Mouse (Mus musculus) forebrain, embryonic 12.5 days (tissue): ENCODE data around the gene Sh3bp2. TPM values are rescaled to one million over a fixed set of nuclear protein-coding genes. Genes with fewer than 3 reads are reported as not detected.

Source experiments
- ATAC-seq: fragments of 200-750 bp; cut with Nextera tagmentation; 2 replicates; pipeline ENCODE4 v1.8.0; 2017; ENCODE audit warnings: moderate TSS enrichment; ENCODE audit not compliant: low FRiP score
- H3K27ac ChIP-seq: fragments of 300-500 bp; sonication (generic); 2 replicates; pipeline ENCODE4 v1.5.1; 2016; ENCODE audit warnings: mild to moderate bottlenecking
- H3K27me3 ChIP-seq: fragments of 300-500 bp; sonication (generic); 2 replicates; pipeline ENCODE4 v1.6.1; 2016; ENCODE audit warnings: mild to moderate bottlenecking
- H3K36me3 ChIP-seq: fragments of 300-500 bp; sonication (generic); replicated peaks from 2 replicates; pipeline ENCODE4 v1.6.1; 2016; ENCODE audit warnings: mild to moderate bottlenecking
- H3K4me1 ChIP-seq: fragments of 300-500 bp; sonication (generic); 2 replicates; pipeline ENCODE4 v1.6.1; 2016
- H3K4me2 ChIP-seq: fragments of 300-500 bp; sonication (generic); 2 replicates; pipeline ENCODE4 v1.6.1; 2016; ENCODE audit warnings: mild to moderate bottlenecking, moderate library complexity
- H3K4me3 ChIP-seq: fragments of 300-500 bp; sonication (generic); replicated peaks from 2 replicates; pipeline ENCODE4 v1.5.1; 2016; ENCODE audit warnings: mild to moderate bottlenecking
- H3K9ac ChIP-seq: fragments of 300-500 bp; sonication (generic); 2 replicates; pipeline ENCODE4 v1.6.1; 2016; ENCODE audit warnings: mild to moderate bottlenecking
- H3K9me3 ChIP-seq: fragments of 300-500 bp; sonication (generic); 2 replicates; pipeline ENCODE4 v1.6.1; 2016
- WGBS: fragments of 180-500 bp; shearing (Covaris S2); methylation state at CpG from one replicate; pipeline ENCODE4 v1.1.7; 2016; 5-methylcytosine and 5-hydroxymethylcytosine counted together
- polyA plus RNA-seq: library from polyadenylated mRNA; unstranded; fragments of >200 nt; fragmentation: Nextera tagmentation; extraction: Ambion mirVana; gene quantifications from 2 replicates; pipeline ENCODE4 v1.2.1, GENCODE M21; 2016

The Sh3bp2 gene
- 18.5 and 20.1 TPM in 2 replicates for polyA plus RNA-seq

DNA sequence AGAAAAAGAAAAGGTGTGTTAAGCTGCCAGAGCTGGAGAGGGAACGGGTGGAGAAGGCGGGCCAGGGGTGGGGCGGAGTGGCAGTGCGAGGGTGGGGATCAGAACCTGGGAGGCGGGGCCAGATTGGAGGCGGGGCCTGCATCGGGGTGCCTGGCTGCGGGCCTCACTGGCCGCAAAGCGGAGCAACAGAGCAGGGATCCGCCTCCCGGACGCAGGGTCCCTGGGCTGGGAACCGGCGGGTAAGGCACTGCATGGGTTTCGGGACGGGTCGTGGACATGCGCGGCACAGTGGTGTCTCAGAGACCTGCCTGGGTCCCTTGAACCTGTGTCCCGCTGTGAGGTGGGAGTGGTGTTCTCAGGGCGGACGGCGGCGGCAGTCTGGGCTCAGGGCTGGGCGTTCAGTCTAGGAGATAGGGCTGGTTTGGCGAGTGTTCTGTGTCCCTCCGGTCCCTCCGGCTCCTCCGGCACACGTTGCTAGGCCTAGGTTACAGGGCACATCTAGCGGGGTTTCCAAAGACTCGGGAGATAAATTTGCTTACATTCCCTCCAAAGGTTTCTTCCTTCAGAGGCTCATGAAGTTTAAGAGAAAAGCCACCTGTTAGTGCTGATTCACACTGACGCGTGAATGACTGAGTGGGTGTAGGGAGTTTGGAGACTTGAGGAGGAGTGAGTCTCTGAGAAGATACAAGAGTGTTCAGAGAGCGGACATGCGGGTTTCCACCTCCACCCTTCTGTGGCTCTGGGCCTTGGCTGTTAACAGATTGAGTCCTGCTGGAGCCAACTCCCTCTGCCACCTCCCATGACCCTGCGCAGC is at the start of gene Sh3bp2:
TSS of gene Sh3bp2 (plus strand) at position 176 of the 814 bp plus-strand sequence.
- no peak within 1 kb of the TSS for H3K27ac ChIP-seq
- H3K27me3 ChIP-seq = peaks cover 25% of the 10 kb centered on the region
- H3K36me3 ChIP-seq = no peaks in the 10 kb centered on the region
- peak within 1 kb of the TSS; percentile 43 for H3K4me3 ChIP-seq
- peak within 1 kb of the TSS; percentile 41 for H3K9ac ChIP-seq
- H3K9me3 ChIP-seq = no peaks in the 10 kb centered on the region
- H3K4me2 ChIP-seq = peak within 1 kb of the TSS; percentile 60
- ATAC-seq = peak; percentile 94
- H3K4me1 ChIP-seq = 0 out of 2 replicates have a peak, but pooled peaks cover 7% of the 10 kb centered on the region
- 3% methylated on average over 38 of the region's 38 CpGs for WGBS

DNA sequence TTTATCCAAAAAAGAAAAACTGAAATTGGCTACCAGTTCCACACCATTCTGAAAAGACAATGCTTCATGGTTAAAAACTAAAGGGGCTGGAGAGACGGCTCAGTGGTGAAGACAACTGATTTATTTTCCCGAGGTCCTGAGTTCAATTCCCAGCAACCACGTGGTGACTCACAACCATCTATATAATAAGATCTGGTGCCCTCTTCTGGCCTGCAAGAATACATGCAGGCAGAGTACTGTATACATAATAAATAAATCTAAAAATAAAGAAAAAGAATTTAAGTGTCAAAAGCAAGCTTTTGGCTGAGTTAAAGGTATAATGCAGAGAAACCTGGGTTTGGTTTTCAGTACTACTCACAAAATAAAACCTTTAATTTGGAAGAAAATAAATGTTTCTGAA is 44.7 kb upstream of the Sh3bp2 start:
- H3K9ac ChIP-seq = no peak overlapping the region
- H3K4me3 ChIP-seq = no peak overlapping the region
- no peak overlapping the region for H3K4me2 ChIP-seq
- H3K27ac ChIP-seq = no peak overlapping the region
- no peaks in the 10 kb centered on the region for H3K4me1 ChIP-seq
- H3K9me3 ChIP-seq = no peaks in the 10 kb centered on the region
- peaks cover 82% of the 10 kb centered on the region for H3K36me3 ChIP-seq
- no peak for ATAC-seq
- WGBS = 80% methylated on average over 3 of the region's 3 CpGs
- H3K27me3 ChIP-seq = no peaks in the 10 kb centered on the region

DNA sequence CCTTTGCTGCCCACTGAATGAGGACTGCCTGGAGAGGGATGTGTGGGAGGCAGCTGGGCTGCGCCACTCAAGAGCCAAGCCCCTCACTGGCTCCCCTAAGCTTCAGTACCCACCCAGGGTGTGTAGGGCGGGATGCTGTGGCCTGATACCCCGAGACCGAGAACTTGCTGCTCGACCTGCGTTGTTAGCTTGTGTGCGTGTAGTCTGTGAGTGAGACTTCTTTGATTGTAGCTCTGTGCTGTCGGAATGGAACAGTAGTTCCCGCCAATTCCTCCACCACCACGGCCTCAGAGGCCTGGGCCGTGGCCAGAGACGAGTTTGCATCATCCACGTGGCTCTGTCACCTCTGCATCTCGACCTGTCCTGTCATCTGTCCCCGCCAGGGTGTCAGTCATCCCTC is 39.9 kb upstream of the Sh3bp2 start:
- H3K36me3 ChIP-seq = peaks cover 61% of the 10 kb centered on the region
- WGBS = 92% methylated on average over 15 of the region's 15 CpGs

DNA sequence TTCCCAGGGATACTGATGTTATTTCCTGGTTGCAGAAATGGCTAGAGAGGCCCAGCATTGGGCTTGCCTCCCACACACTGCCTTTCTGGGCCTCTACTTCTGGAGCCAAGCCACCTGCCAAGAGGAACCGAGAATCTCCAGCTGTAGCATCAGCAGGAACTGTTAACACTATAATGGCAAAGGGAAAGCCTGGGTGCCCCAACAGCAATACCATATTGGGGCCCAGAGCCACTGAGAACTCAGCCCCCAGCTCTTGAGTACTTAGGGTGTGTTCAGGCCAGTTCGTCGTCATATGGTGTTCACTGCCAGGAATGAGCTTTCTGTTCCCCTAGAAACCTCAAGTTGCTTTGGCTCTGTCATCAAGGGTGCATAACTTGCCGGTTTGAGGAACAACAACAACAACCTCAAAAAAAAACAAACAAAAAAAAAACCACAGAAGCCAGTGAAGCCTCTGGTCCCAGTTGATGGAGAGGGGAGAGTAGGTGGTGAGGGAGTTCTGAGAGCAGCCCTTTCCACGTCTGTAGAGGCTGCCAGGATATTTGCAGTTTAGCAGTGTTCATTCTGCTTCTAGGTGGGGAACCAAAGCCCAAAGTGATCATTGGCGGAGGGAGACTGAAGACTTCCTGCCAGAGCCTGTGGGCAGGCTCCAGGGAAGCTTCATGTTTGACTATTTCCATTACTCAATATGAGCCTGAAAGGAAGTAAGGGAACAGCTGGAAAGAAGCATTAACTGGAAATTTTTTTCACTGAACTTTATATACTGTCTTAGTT is 38.1 kb upstream of the Sh3bp2 start:
- H3K36me3 ChIP-seq = peaks cover 45% of the 10 kb centered on the region
- H3K9ac ChIP-seq = no peak overlapping the region
- WGBS = 85% methylated on average over 6 of the region's 6 CpGs
- no peaks in the 10 kb centered on the region for H3K27me3 ChIP-seq
- no peak overlapping the region for H3K4me2 ChIP-seq
- no peak overlapping the region for H3K27ac ChIP-seq
- no peak overlapping the region for H3K4me3 ChIP-seq
- no peaks in the 10 kb centered on the region for H3K9me3 ChIP-seq
- H3K4me1 ChIP-seq = no peaks in the 10 kb centered on the region
- no peak for ATAC-seq

More for the DNA sequence above, 39.9 kb upstream of the Sh3bp2 start:
- Histone ChIP-seq H3K4me2 (no peak overlapping the region), H3K9me3 (no peaks in the 10 kb centered on the region), H3K4me3 (no peak overlapping the region), H3K4me1 (no peaks in the 10 kb centered on the region), H3K9ac (no peak overlapping the region), H3K27me3 (no peaks in the 10 kb centered on the region), H3K27ac (no peak overlapping the region)
- ATAC-seq = no peak

DNA sequence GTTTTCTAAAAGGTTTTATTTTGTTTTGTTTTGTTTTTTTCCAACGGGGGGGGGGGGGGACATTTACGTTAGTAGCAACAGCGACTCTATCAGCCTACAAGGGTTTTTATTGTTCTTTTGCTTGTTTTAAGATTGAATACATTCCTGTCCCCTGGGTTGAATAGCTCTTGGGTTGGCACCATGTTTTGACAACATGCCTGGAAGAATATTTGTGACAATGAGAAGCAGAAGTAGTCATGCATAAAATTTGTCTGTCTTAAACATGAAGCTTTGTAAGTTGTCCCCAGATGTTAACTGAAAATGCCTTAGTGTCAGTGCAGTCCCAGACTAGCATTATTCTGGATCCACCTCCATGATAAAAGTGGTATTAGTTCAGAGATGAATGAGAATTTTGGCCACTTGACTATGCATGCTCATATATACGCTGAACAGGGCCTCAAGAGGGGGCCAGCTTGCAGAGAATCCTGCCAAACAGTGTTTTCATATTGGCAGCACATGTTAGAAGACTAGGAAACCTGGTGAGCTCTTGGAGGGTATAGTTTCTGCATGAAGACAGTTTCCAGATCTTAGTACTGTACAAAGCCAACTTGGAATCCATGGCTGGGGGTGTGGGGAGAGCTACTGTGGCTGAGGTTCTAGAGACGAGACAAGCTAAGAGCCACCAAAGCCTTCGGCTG is 36.8 kb upstream of the Sh3bp2 start:
- Histone ChIP-seq H3K4me2 (no peak overlapping the region), H3K9ac (no peak overlapping the region), H3K27ac (no peak overlapping the region), H3K4me3 (no peak overlapping the region), H3K4me1 (no peaks in the 10 kb centered on the region), H3K27me3 (no peaks in the 10 kb centered on the region), H3K9me3 (no peaks in the 10 kb centered on the region), H3K36me3 (peaks cover 36% of the 10 kb centered on the region)
- WGBS = 82% methylated on average over 6 of the region's 6 CpGs
- no peak for ATAC-seq

DNA sequence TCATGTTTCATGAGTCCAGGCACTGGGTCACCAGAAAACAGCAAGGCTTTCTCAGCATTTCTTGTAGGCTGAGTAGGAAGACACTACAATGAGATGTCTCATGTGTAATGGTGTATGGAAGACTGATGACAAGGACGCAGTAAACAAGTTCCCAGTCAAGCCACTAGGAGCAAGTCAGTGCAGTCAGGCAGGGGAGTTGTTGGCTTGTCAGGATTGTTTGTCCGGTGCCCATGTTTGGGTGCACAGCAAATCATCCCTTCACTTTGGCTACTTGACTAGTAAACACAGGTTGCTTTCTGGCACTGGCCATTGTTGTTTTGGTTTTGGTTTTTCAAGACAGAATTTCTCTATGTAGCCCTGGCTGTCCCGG is 36.2 kb upstream of the Sh3bp2 start:
- H3K4me1 ChIP-seq = no peaks in the 10 kb centered on the region
- no peak overlapping the region for H3K27ac ChIP-seq
- no peak overlapping the region for H3K4me3 ChIP-seq
- H3K9me3 ChIP-seq = no peaks in the 10 kb centered on the region
- H3K27me3 ChIP-seq = no peaks in the 10 kb centered on the region
- WGBS = 84% methylated on average over 3 of the region's 3 CpGs
- no peak overlapping the region for H3K4me2 ChIP-seq
- no peak for ATAC-seq
- peaks cover 34% of the 10 kb centered on the region for H3K36me3 ChIP-seq
- H3K9ac ChIP-seq = no peak overlapping the region

DNA sequence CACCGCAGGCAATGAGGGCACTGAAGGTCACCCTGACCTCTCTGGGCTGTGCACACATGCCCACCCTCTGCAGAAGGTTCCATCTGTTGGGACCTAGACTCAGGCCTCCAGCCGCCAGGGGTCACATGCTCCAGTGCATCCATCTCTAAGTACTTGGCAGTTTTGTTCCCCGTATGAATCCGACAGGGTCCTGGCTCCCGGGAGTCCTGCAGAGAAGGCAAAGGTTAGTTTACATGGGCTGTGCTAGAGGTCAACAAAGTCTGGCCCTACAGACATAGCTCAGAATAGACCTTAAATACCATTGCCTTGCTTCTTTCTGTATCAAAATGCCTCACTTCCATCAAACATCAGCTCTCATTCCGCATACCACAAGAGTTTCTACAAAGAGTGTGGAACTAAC is 28.9 kb upstream of the Sh3bp2 start:
- Histone ChIP-seq H3K36me3 (no peaks in the 10 kb centered on the region; the same call in 1 of the 2 replicates), H3K27ac (no peak overlapping the region), H3K9ac (no peak overlapping the region), H3K9me3 (no peaks in the 10 kb centered on the region), H3K4me3 (no peak overlapping the region), H3K4me1 (no peaks in the 10 kb centered on the region), H3K27me3 (no peaks in the 10 kb centered on the region), H3K4me2 (no peak overlapping the region)
- ATAC-seq = no peak
- WGBS = 88% methylated on average over 6 of the region's 6 CpGs

DNA sequence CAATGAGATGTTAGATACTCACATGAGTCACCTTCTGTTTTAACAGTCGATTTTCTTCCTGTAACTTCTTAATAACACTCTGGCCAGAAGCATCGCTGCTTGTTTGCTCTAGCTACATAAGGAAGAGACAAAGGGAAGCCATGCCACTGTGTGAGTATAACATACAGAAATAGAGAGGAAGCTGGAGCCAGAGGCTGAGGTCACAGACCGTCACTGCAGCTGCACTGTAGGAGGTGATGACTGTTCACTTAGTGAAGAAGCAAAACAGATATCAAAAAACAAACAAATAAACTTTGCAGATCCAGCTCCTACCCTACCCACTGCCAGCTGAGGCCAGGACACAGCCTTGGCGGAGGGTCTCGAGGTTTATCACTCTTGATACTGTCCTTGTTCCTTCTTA is 24.8 kb upstream of the Sh3bp2 start:
- Histone ChIP-seq H3K27ac (no peak overlapping the region), H3K36me3 (no peaks in the 10 kb centered on the region; the same call in 1 of the 2 replicates), H3K4me2 (no peak overlapping the region), H3K9me3 (no peaks in the 10 kb centered on the region), H3K4me3 (no peak overlapping the region), H3K9ac (no peak overlapping the region), H3K27me3 (no peaks in the 10 kb centered on the region), H3K4me1 (no peaks in the 10 kb centered on the region)
- 83% methylated on average over 5 of the region's 5 CpGs for WGBS
- ATAC-seq = no peak

DNA sequence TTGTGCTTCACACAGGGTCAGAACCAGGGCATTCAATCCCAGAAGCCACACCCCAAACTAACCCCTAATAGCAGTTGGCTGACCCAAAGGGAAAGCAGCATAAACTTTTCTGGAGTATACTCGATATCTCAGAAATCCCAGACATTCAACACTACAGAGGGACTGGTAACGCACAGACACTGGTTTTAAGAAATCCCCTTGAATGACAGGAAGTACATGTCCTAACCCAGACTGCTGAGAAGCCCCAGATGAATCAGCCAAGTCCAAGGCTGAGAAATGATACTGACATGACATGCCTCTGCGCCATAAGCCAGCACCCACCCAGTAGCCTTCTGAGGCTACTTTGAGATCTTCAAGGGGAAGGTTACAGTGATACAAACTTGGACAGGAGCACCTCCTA is 24.1 kb upstream of the Sh3bp2 start:
- no peak for ATAC-seq
- Histone ChIP-seq H3K27me3 (no peaks in the 10 kb centered on the region), H3K9me3 (no peaks in the 10 kb centered on the region), H3K9ac (no peak overlapping the region), H3K27ac (no peak overlapping the region), H3K4me3 (no peak overlapping the region), H3K4me1 (no peaks in the 10 kb centered on the region), H3K36me3 (no peaks in the 10 kb centered on the region), H3K4me2 (no peak overlapping the region)
- WGBS = 90% methylated on average over 3 of the region's 3 CpGs

DNA sequence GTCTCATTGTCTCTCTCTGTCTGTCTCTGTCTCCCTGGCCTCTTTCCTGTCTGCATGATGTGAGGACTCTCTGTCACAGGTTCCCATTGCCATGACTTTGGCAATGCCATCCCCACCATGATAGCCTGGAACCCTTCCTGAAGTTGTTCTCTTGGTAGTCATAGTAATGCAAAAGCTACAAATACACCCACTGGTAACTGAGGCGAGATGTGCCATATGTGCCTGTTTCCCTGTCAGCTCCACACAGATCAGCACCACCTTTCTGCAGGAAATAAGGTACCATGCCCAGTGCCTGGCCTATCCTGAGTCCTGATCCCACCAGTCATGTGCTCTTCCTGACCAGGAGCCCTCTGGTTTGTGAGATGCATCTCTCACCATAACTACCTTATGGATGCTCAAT is 23.2 kb upstream of the Sh3bp2 start:
- Histone ChIP-seq H3K36me3 (no peaks in the 10 kb centered on the region), H3K4me3 (no peak overlapping the region), H3K27me3 (no peaks in the 10 kb centered on the region), H3K4me1 (no peaks in the 10 kb centered on the region), H3K27ac (no peak overlapping the region), H3K4me2 (no peak overlapping the region), H3K9me3 (no peaks in the 10 kb centered on the region), H3K9ac (no peak overlapping the region)
- 89% methylated on average over 1 of the region's 1 CpGs for WGBS
- no peak for ATAC-seq

DNA sequence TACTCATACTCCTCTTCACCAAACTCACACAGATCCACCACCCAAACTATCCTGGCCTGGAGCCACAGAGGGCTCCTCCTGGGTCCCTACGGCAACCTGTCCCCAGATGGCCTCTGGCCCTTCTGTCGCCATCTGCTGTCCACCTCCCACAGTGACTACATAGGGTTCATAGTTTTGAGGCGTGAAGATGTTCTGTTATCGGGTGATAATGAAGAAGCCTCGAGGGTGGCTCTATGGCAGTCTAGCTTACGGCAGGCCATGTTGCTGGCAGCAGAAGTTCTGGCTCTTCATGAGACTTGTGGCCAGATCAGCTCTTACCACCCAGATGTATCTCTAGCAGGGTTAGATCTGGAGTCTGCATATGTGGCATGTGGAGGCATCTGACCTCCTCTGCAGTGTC is 22.8 kb upstream of the Sh3bp2 start:
- no peaks in the 10 kb centered on the region for H3K27me3 ChIP-seq
- ATAC-seq = no peak
- no peaks in the 10 kb centered on the region for H3K36me3 ChIP-seq
- WGBS = 81% methylated on average over 6 of the region's 6 CpGs
- H3K4me3 ChIP-seq = no peak overlapping the region
- no peak overlapping the region for H3K4me2 ChIP-seq
- no peaks in the 10 kb centered on the region for H3K9me3 ChIP-seq
- no peaks in the 10 kb centered on the region for H3K4me1 ChIP-seq
- H3K27ac ChIP-seq = no peak overlapping the region
- H3K9ac ChIP-seq = no peak overlapping the region

DNA sequence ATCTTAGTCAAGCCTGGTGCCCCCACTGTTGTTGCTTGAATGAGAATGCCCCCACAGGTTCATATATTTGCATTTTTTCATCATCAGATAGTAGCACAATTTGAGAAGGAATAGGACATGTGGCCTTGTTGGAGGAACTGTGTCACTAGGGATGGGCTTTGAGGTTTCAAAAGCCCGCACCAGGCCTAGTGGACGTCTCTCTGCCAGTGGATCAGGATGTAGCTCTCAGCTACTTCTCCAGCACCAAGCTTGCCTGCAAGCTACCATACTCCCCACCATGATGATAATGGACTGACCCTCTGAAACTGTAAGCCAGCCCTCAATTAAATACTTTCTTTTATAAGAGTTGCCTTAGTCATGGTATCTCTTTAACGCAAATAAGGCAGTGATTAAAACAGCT is 13.2 kb upstream of the Sh3bp2 start:
- Histone ChIP-seq H3K27ac (no peak overlapping the region), H3K9me3 (no peaks in the 10 kb centered on the region), H3K27me3 (peaks cover 20% of the 10 kb centered on the region)

More for the DNA sequence above, 13.2 kb upstream of the Sh3bp2 start:
- WGBS = 88% methylated on average over 3 of the region's 3 CpGs
- no peak overlapping the region for H3K9ac ChIP-seq
- no peak overlapping the region for H3K4me2 ChIP-seq
- H3K36me3 ChIP-seq = no peaks in the 10 kb centered on the region
- no peak for ATAC-seq
- H3K4me1 ChIP-seq = peaks cover 9% of the 10 kb centered on the region; the same call in 1 of the 2 replicates
- no peak overlapping the region for H3K4me3 ChIP-seq
